Mouse (Mus musculus) spleen, adult 2 months (tissue): Measurements from ENCODE around the gene Hs3st2.

Experiments
- CTCF ChIP-seq: fragments of 200-500 bp; IDR thresholded peaks from 2 replicates; pipeline ENCODE4 v1.5.1; 2011; ENCODE audit warnings: mild to moderate bottlenecking, inconsistent platforms; ENCODE audit not compliant: insufficient read depth, insufficient read length, insufficient replicate concordance; ENCODE audit errors: extremely low read depth
- POLR2A ChIP-seq: fragments of 200-500 bp; IDR thresholded peaks from 2 replicates; pipeline ENCODE4 v1.6.1; 2011; ENCODE audit warnings: low read depth, low read length, inconsistent platforms

DNA sequence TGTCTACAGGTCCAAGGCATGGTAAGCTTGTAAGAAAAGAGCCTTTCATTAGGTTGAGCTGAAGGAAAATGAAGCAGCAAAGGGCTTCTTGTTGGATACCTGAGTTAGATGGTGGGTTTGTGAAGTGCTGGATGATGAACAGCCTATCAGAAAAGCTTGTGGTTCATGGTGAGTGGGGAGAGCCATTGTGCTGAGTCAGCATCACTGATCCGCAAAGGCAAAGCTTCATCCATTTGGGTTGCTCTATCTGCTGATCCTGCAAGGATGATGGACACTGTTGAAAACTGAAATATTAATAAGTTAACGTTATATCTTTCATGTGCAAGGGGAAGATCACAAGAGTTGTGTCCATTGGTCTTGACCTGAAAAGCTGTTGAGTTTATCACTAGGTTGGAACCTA lies 40.0 kb upstream of the Hs3st2 start:
- TF ChIP-seq CTCF = no peak
- no peak for TF ChIP-seq POLR2A
